ENCODE assay signal across 16 mouse cellular contexts in the genomic region with DNA sequence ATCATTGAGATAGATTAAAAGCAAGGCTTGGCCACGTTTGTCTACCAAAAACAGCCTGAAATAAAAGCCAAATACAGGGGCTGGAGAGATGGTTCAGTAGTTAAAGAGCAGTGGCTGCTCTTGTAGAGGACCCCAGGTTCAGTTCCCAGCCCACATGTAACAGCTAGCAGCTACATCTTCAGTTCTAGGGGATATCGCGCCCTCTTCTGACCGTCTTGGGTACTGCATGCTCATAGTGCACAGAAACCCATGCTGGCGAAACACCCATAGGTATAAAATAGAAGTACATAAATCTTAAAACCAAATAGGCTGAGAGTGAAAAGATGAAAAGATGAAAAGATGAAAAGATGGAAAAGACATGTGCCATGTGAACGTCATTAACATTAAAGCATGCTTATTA. TPM values are rescaled to one million over a fixed set of nuclear protein-coding genes. Genes with fewer than 3 reads are reported as not detected.
DNase-seq lines count a peak whose midpoint lies in the region; ATAC-seq and TF ChIP-seq lines count a peak whose summit lies in the region.
"Had no signal": no experiment of that assay in that cellular context is flagged by ENCODE, and none has a peak within 500 bp of the region (broad histone marks: within the 10 kb centered on the region; RNA-seq: fewer than 3 reads in every experiment).

No protein-coding gene starts in this region.

- H3K27me3 ChIP-seq in intestine, postnatal 0 days (replicated peaks; ENCODE audit: control insufficient read depth, insufficient read depth, low read length): no peaks in the 10 kb centered on the region
- H3K27me3 ChIP-seq in intestine, embryonic 16.5 days (replicated peaks; ENCODE audit: control insufficient read depth, insufficient read depth, low read length): no peaks in the 10 kb centered on the region
- H3K27me3 ChIP-seq in stomach, postnatal 0 days (ENCODE audit: control insufficient read depth, insufficient read depth, low read length): no peaks in the 10 kb centered on the region
- H3K27me3 ChIP-seq: heart, embryonic 12.5 days had no signal

- ATAC-seq in intestine, postnatal 0 days: no peak
- ATAC-seq in intestine, embryonic 16.5 days: no peak
- no peak for ATAC-seq in stomach, postnatal 0 days (ENCODE audit: low FRiP score, low TSS enrichment)

- no peak overlapping the region for H3K27ac ChIP-seq in intestine, postnatal 0 days (ENCODE audit: low read depth, low read length)
- H3K27ac ChIP-seq in intestine, embryonic 16.5 days (ENCODE audit: low read length): no peak overlapping the region
- no peak overlapping the region for H3K27ac ChIP-seq in stomach, postnatal 0 days (replicated peaks)
- H3K27ac ChIP-seq: embryonic facial prominence, embryonic 10.5 days; hindbrain, embryonic 14.5 days had no signal

- H3K36me3 ChIP-seq in intestine, postnatal 0 days (ENCODE audit: control insufficient read depth, insufficient read depth): no peaks in the 10 kb centered on the region
- no peaks in the 10 kb centered on the region for H3K36me3 ChIP-seq in intestine, embryonic 16.5 days (ENCODE audit: control insufficient read depth, insufficient read depth, low read length)
- no peaks in the 10 kb centered on the region for H3K36me3 ChIP-seq in stomach, postnatal 0 days (ENCODE audit: control insufficient read depth, insufficient read depth, low read length)
- H3K36me3 ChIP-seq: heart, embryonic 12.5 days had no signal

- TF ChIP-seq CTCF in intestine, postnatal 0 days (IDR thresholded peaks at IDR 0.05; ENCODE audit: low read depth): peak; percentile 51
- TF ChIP-seq CTCF in stomach, postnatal 0 days (IDR thresholded peaks at IDR 0.05; ENCODE audit: low read depth): peak; percentile 42

- no peak overlapping the region for H3K4me2 ChIP-seq in intestine, postnatal 0 days (replicated peaks; ENCODE audit: low read depth)
- H3K4me2 ChIP-seq in intestine, embryonic 16.5 days (ENCODE audit: low read depth, low read length): no peak overlapping the region
- H3K4me2 ChIP-seq in stomach, postnatal 0 days (replicated peaks; ENCODE audit: low read depth): no peak overlapping the region
- H3K4me2 ChIP-seq: heart, embryonic 12.5 days; hindbrain, embryonic 14.5 days had no signal

- no peak overlapping the region for H3K4me3 ChIP-seq in intestine, postnatal 0 days (ENCODE audit: low read depth, low read length)
- no peak overlapping the region for H3K4me3 ChIP-seq in intestine, embryonic 16.5 days (ENCODE audit: low read length)
- no peak overlapping the region for H3K4me3 ChIP-seq in stomach, postnatal 0 days (ENCODE audit: low read depth, low read length)
- H3K4me3 ChIP-seq: embryonic facial prominence, embryonic 10.5 days; heart, embryonic 12.5 days; megakaryocyte, embryonic 14.5 days had no signal

- H3K4me1 ChIP-seq in intestine, postnatal 0 days (replicated peaks; ENCODE audit: control insufficient read depth, insufficient read depth, low read length): no peaks in the 10 kb centered on the region
- H3K4me1 ChIP-seq in intestine, embryonic 16.5 days (ENCODE audit: control insufficient read depth, insufficient read depth, low read length): no peaks in the 10 kb centered on the region
- H3K4me1 ChIP-seq in stomach, postnatal 0 days (replicated peaks; ENCODE audit: control insufficient read depth, insufficient read depth): no peaks in the 10 kb centered on the region
- H3K4me1 ChIP-seq: heart, embryonic 12.5 days; megakaryocyte, embryonic 14.5 days had no signal

- no peak overlapping the region for H3K9ac ChIP-seq in intestine, postnatal 0 days (ENCODE audit: low read depth, low read length)
- H3K9ac ChIP-seq in intestine, embryonic 16.5 days (ENCODE audit: low read depth, low read length): no peak overlapping the region
- no peak overlapping the region for H3K9ac ChIP-seq in stomach, postnatal 0 days (ENCODE audit: low read length)
- H3K9ac ChIP-seq: heart, embryonic 12.5 days; hindbrain, embryonic 14.5 days had no signal

- WGBS in intestine, postnatal 0 days: 89% methylated on average over 6 of the region's 6 CpGs
- 82% methylated on average over 6 of the region's 6 CpGs for WGBS in intestine, embryonic 16.5 days
- WGBS in stomach, postnatal 0 days: 78% methylated on average over 6 of the region's 6 CpGs

- DNase-seq in spleen, adult 12 weeks (ENCODE audit: low spot score): peak; percentile 5
- DNase-seq in spleen, postnatal 14 days (ENCODE audit: low spot score in 2 of 2): no peak
- DNase-seq in ZHBTc4 (ENCODE audit: low read depth, low spot score): peak; percentile 68
- DNase-seq in stomach, postnatal 0 days (ENCODE audit: low spot score): no peak
- DNase-seq in urinary bladder, postnatal 25 days (ENCODE audit: low spot score): no peak
- no peak for DNase-seq in frontal cortex, postnatal 25 days (ENCODE audit: low spot score in 2 of 2)
- DNase-seq: adrenal gland, postnatal 10 days; cerebellum, adult 11-12 months; kidney, postnatal 10 days; thymus, postnatal 36 days had no signal

- no peaks in the 10 kb centered on the region for H3K9me3 ChIP-seq in intestine, postnatal 0 days (ENCODE audit: control insufficient read depth)
- no peaks in the 10 kb centered on the region for H3K9me3 ChIP-seq in intestine, embryonic 16.5 days (ENCODE audit: control insufficient read depth, low read length)
- H3K9me3 ChIP-seq in stomach, postnatal 0 days (ENCODE audit: control insufficient read depth, low read length): no peaks in the 10 kb centered on the region

- no peak for TF ChIP-seq EP300 in stomach, postnatal 0 days (optimal IDR thresholded peaks at IDR 0.05)

RNA-seq across cellular contexts. Expression of a gene that starts 35.4 kb away (rescaled TPM):
- 0.16 and 0.43 TPM in 2 replicates for polyA plus RNA-seq in intestine, postnatal 0 days (2015; fragmentation: Nextera tagmentation; extraction: Ambion mirVana)
- polyA plus RNA-seq in intestine, embryonic 16.5 days (2015; fragmentation: Nextera tagmentation; extraction: Ambion mirVana): 0.40 and 0.89 TPM in 2 replicates
- 0.18 and 0.21 TPM in 2 replicates for polyA plus RNA-seq in stomach, postnatal 0 days (2015; fragmentation: Nextera tagmentation; extraction: Ambion mirVana)

Comparison
In these comparisons a context has a peak if more than half of its experiments do, and no peak if none do; other contexts are left out.
1. DNase-seq: peak in spleen, adult 12 weeks (single experiment) and ZHBTc4 (single experiment); none in spleen, postnatal 14 days (0 of 2), stomach, postnatal 0 days (single experiment), urinary bladder, postnatal 25 days (single experiment) and frontal cortex, postnatal 25 days (0 of 2).